Mouse (Mus musculus) MEL (cell line): Measurements from ENCODE around the gene Renbp. TPM values are rescaled to one million over a fixed set of nuclear protein-coding genes. Genes with fewer than 3 reads are reported as not detected.

Experiments
- DNase-seq: peaks from one replicate; pipeline ENCODE4 v3.0.0; 2011; ENCODE audit warnings: low read depth, low spot score
- H3K27ac ChIP-seq: 2 replicates; pipeline ENCODE4 v1.5.1; 2012; ENCODE audit warnings: low read depth, mild to moderate bottlenecking, control low read depth, low read length, moderate library complexity; ENCODE audit not compliant: control insufficient read depth
- H3K27me3 ChIP-seq, 2 experiments: fragments of 150-350 bp in 1 of 2; sonication (generic) in 1 of 2; 2 replicates each; pipeline ENCODE4 v1.6.1; 2012; ENCODE audit warnings: low read length in 2 of 2, mild to moderate bottlenecking in 2 of 2, improper control_type of control experiment in 1 of 2, moderate library complexity in 1 of 2; ENCODE audit not compliant: insufficient read depth in 2 of 2, control insufficient read depth in 1 of 2
- H3K36me3 ChIP-seq, 2 experiments: 2 replicates each; pipeline ENCODE4 v1.6.1; 2012 to 2014; ENCODE audit warnings: low read length in 2 of 2, improper control_type of control experiment in 1 of 2, inconsistent platforms in 1 of 2, mild to moderate bottlenecking in 1 of 2; ENCODE audit not compliant: insufficient read depth in 2 of 2, control insufficient read depth in 1 of 2
- H3K4me1 ChIP-seq, 2 experiments: fragments of 150-350 bp in 1 of 2; sonication (generic) in 1 of 2; 2 replicates each; pipeline ENCODE4 v1.6.1; 2012; ENCODE audit warnings: low read length in 2 of 2, improper control_type of control experiment in 1 of 2, mild to moderate bottlenecking in 1 of 2; ENCODE audit not compliant: insufficient read depth in 2 of 2, control insufficient read depth in 1 of 2
- H3K4me3 ChIP-seq, 2 experiments: fragments of 150-350 bp in 1 of 2; sonication (generic) in 1 of 2; 2 replicates each; pipeline ENCODE4 v1.5.1; 2012; ENCODE audit warnings: low read depth in 2 of 2, low read length in 2 of 2, mild to moderate bottlenecking in 2 of 2, moderate library complexity in 2 of 2, control low read depth in 1 of 2, improper control_type of control experiment in 1 of 2; ENCODE audit not compliant: control insufficient read depth in 1 of 2, insufficient read depth in 1 of 2
- H3K79me2 ChIP-seq: 2 replicates; pipeline ENCODE4 v1.6.1; 2012; ENCODE audit warnings: mild to moderate bottlenecking, low read length, moderate library complexity; ENCODE audit not compliant: control insufficient read depth, poor library complexity, insufficient read depth
- H3K9ac ChIP-seq: 2 replicates; pipeline ENCODE4 v1.6.1; 2012; ENCODE audit warnings: low read depth, mild to moderate bottlenecking, control low read depth, low read length, moderate library complexity; ENCODE audit not compliant: control insufficient read depth, poor library complexity, severe bottlenecking
- H3K9me3 ChIP-seq: fragments of 150-350 bp; sonication (generic); replicated peaks from 2 replicates; pipeline ENCODE4 v1.6.1; 2012; ENCODE audit warnings: mild to moderate bottlenecking, low read length, improper control_type of control experiment, moderate library complexity; ENCODE audit not compliant: insufficient read depth
- CHD2 ChIP-seq: IDR thresholded peaks from 2 replicates; pipeline ENCODE4 v1.6.1; 2011; ENCODE audit warnings: low read length, improper control_type of control experiment
- E2F4 ChIP-seq: IDR thresholded peaks from 2 replicates; pipeline ENCODE4 v1.6.1; 2011; ENCODE audit warnings: low read depth, low read length, improper control_type of control experiment, borderline replicate concordance
- ELF1 ChIP-seq: IDR thresholded peaks from 2 replicates; pipeline ENCODE4 v1.6.1; 2014; ENCODE audit warnings: low read depth, mild to moderate bottlenecking, inconsistent platforms, low read length, improper control_type of control experiment, moderate library complexity
- ETS1 ChIP-seq: IDR thresholded peaks from 2 replicates; pipeline ENCODE4 v1.6.1; 2012; ENCODE audit warnings: low read depth, mild to moderate bottlenecking, inconsistent platforms, low read length, improper control_type of control experiment, moderate library complexity
- GABPA ChIP-seq: IDR thresholded peaks from 2 replicates; pipeline ENCODE4 v1.6.1; 2012; ENCODE audit warnings: low read depth, mild to moderate bottlenecking, inconsistent platforms, low read length, improper control_type of control experiment, moderate library complexity
- HCFC1 ChIP-seq: IDR thresholded peaks from 2 replicates; pipeline ENCODE4 v1.6.1; 2012; ENCODE audit warnings: low read depth, mild to moderate bottlenecking, inconsistent platforms, low read length, improper control_type of control experiment, moderate library complexity
- JUND ChIP-seq: IDR thresholded peaks from 2 replicates; pipeline ENCODE4 v1.6.1; 2011; ENCODE audit warnings: low read depth, mild to moderate bottlenecking, improper control_type of control experiment, low read length
- KAT2A ChIP-seq: conservative IDR thresholded peaks from 2 replicates; pipeline ENCODE4 v1.6.1; 2012; ENCODE audit warnings: low read depth, low read length, improper control_type of control experiment, inconsistent platforms
- MAZ ChIP-seq: IDR thresholded peaks from 2 replicates; pipeline ENCODE4 v1.6.1; 2012; ENCODE audit warnings: low read depth, mild to moderate bottlenecking, inconsistent platforms, low read length, improper control_type of control experiment
- MXI1 ChIP-seq: IDR thresholded peaks from 2 replicates; pipeline ENCODE4 v1.6.1; 2011; ENCODE audit warnings: mild to moderate bottlenecking, low read depth, low read length, improper control_type of control experiment
- MYB ChIP-seq: IDR thresholded peaks from 2 replicates; pipeline ENCODE4 v1.6.1; 2011; ENCODE audit warnings: mild to moderate bottlenecking, low read depth, low read length, improper control_type of control experiment
- POLR2A ChIP-seq, 2 experiments: IDR thresholded peaks; 2 replicates each; pipeline ENCODE4 v1.6.1; 2011 to 2012; ENCODE audit warnings: low read length in 2 of 2, mild to moderate bottlenecking in 2 of 2, control low read depth in 1 of 2, improper control_type of control experiment in 1 of 2, low read depth in 1 of 2, moderate library complexity in 1 of 2; ENCODE audit not compliant: control insufficient read depth in 1 of 2, insufficient read depth in 1 of 2, poor library complexity in 1 of 2
- POLR2AphosphoS2 ChIP-seq: IDR thresholded peaks from 2 replicates; pipeline ENCODE4 v1.6.1; 2011; ENCODE audit warnings: low read length, improper control_type of control experiment
- POLR2AphosphoS5 ChIP-seq: IDR thresholded peaks from 2 replicates; pipeline ENCODE4 v1.6.1; 2012; ENCODE audit warnings: low read depth, borderline replicate concordance, mild to moderate bottlenecking, inconsistent platforms, low read length, moderate library complexity, mixed read lengths
- RCOR1 ChIP-seq: IDR thresholded peaks from 2 replicates; pipeline ENCODE4 v1.6.1; 2012; ENCODE audit warnings: low read depth, mild to moderate bottlenecking, inconsistent platforms, low read length, improper control_type of control experiment
- TCF12 ChIP-seq: IDR thresholded peaks from 2 replicates; pipeline ENCODE4 v1.6.1; 2014; ENCODE audit warnings: low read depth, mild to moderate bottlenecking, inconsistent platforms, low read length, improper control_type of control experiment, moderate library complexity
- USF1 ChIP-seq: IDR thresholded peaks from 2 replicates; pipeline ENCODE4 v1.6.1; 2014; ENCODE audit warnings: low read depth, mild to moderate bottlenecking, inconsistent platforms, low read length, improper control_type of control experiment, moderate library complexity
- ZKSCAN1 ChIP-seq: IDR thresholded peaks from 2 replicates; pipeline ENCODE4 v1.6.1; 2012; ENCODE audit warnings: low read depth, mild to moderate bottlenecking, inconsistent platforms, low read length, improper control_type of control experiment, moderate library complexity
- ZNF384 ChIP-seq: IDR thresholded peaks from 2 replicates; pipeline ENCODE4 v1.6.1; 2012; ENCODE audit warnings: low read depth, mild to moderate bottlenecking, inconsistent platforms, low read length, improper control_type of control experiment
- polyA plus RNA-seq, 2 experiments: library from polyadenylated mRNA; stranded (reverse) in 1 of 2; unstranded in 1 of 2; fragments of >175 nt in 1 of 2; fragments of >200 nt in 1 of 2; gene quantifications; 2 replicates each; pipeline versions ENCODE4 v1.2.1 to v1.2.4; 2012; ENCODE audit warnings: low replicate concordance in 2 of 2, low read depth in 1 of 2; ENCODE audit not compliant: insufficient read length in 2 of 2, insufficient read depth in 1 of 2, missing spikeins in 1 of 2
- total RNA-seq: library from RNA; depleted of rRNA; stranded (reverse); fragments of 300-350 nt; gene quantifications from 2 replicates; pipeline ENCODE4 v1.2.3, GENCODE M21; 2012

The Renbp gene
- total and polyA plus RNA-seq, 3 experiments, result 22.7 to 38.0 TPM; not detected in 1

DNA sequence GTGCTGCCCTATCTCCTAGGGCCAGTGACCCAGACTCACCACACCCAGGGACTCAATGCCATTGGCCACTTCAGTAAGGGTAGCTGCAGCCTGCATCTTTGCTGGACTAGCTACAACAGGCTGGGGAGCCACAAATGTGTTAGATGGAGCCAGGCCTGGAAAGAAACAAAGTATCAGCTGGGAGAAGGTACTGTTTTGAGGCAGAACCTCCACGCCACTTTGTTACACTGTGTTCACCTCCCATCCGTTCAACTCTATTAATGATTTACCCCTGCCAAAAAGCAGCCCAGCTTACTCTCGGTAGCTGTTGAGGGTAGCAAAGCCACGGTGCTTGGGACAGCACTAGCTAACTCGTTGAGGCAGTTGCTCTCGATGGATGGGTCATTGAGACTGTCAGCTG, 16.2 kb upstream of the Renbp start:
- no peaks in the 10 kb centered on the region for H3K9me3 ChIP-seq
- H3K4me3 ChIP-seq, result no peak overlapping the region
- no peak overlapping the region for H3K27ac ChIP-seq
- H3K79me2 ChIP-seq, result no peaks in the 10 kb centered on the region; the same call in 1 of the 2 replicates
- TF ChIP-seq USF1 (no peak), ELF1 (no peak), ZKSCAN1 (no peak), POLR2A (IDR thresholded peaks at IDR 0.05; ENCODE audit: control insufficient read depth in 1 of 2, insufficient read depth in 1 of 2, low read depth in 1 of 2, low read length in 2 of 2, poor library complexity in 1 of 2) (no peak), GABPA (no peak), ZNF384 (no peak), RCOR1 (no peak), KAT2A (no peak), ETS1 (no peak), MYB (no peak), POLR2AphosphoS5 (no peak), TCF12 (no peak), HCFC1 (no peak), POLR2AphosphoS2 (no peak), E2F4 (no peak)
- peaks cover 9 to 18% of the 10 kb centered on the region in 2 experiments for H3K36me3 ChIP-seq
- no peak overlapping the region for H3K9ac ChIP-seq
- no peaks in the 10 kb centered on the region for H3K27me3 ChIP-seq
- peaks cover 0 to 10% of the 10 kb centered on the region in 2 experiments; a peak in 3 of 4 replicates for H3K4me1 ChIP-seq
- no peak for DNase-seq

DNA sequence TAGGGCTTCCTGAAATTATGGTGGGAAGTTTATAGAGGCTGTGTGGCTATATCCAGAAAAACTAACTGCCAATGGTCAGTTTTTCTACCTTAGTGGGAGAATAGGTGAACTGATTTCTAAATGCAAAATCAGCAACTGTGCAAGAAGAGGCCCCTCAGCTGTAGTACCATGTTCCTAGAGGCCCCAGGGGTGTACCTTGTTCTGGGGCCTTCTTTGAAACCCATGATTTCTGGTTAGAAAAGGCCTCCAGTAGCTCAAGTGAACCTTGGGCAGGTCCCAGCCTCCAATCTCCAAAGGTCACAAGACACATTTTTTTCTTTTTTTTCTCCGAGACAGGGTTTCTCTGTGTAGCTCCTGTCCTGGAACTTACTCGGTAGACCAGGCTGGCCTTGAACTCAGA, 11.6 kb upstream of the Renbp start:
- no peak for DNase-seq
- H3K79me2 ChIP-seq, result no peaks in the 10 kb centered on the region; the same call in 1 of the 2 replicates
- H3K27me3 ChIP-seq, result no peaks in the 10 kb centered on the region
- no peak overlapping the region for H3K9ac ChIP-seq
- no peak overlapping the region for H3K4me3 ChIP-seq
- H3K36me3 ChIP-seq, result peaks cover 7 to 27% of the 10 kb centered on the region in 2 experiments
- H3K9me3 ChIP-seq, result no peaks in the 10 kb centered on the region
- peaks cover 0 to 19% of the 10 kb centered on the region in 2 experiments; a peak in 3 of 4 replicates for H3K4me1 ChIP-seq
- no peak overlapping the region; the same call in 1 of the 2 replicates for H3K27ac ChIP-seq
- TF ChIP-seq MAZ, result no peak
- no peak for TF ChIP-seq RCOR1
- no peak for TF ChIP-seq MXI1
- TF ChIP-seq CHD2, result no peak
- TF ChIP-seq E2F4, result no peak
- no peak for TF ChIP-seq JUND
- no peak for TF ChIP-seq ZKSCAN1
